Mouse (Mus musculus) liver, postnatal 0 days (tissue): ENCODE data around the gene Adamts16.

ENCODE experiments used
- CTCF ChIP-seq: sonication (generic); IDR thresholded peaks from 2 replicates; pipeline ENCODE4 v1.5.1; 2016; ENCODE audit warnings: antibody characterized with exemption, low read depth
- EP300 ChIP-seq: IDR thresholded peaks from 2 replicates; pipeline ENCODE4 v1.6.1; 2016; ENCODE audit warnings: antibody characterized with exemption, low read depth, mild to moderate bottlenecking

GRCm38 (mm10) chr13:70731349-70731748, 110.3 kb downstream of the Adamts16 start:
- TF ChIP-seq EP300: no peak
- TF ChIP-seq CTCF: no peak
